Mouse (Mus musculus): ENCODE measurements around the gene Hs3st5.

Gene Hs3st5

DNA sequence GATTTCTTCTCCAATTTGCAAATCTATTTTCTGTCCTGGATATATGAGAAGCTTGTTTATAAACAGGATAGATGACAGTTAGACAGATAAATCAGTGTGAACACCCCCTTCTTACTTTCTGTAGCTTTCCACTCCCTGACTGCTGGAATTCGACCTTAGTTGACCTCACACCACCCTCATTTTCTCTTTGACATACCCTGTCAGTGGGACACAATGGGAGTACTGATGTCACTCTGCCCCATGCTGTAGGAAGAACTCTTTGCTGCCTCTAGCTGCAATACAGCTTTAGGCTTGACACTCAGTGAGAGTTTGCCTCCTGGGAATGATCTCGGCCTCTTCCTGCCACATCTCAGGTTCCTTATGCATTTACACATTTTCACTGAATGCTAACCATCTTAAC lies 297.1 kb downstream of the Hs3st5 start:
- no peak for DNase-seq (ENCODE audit: low spot score)

DNA sequence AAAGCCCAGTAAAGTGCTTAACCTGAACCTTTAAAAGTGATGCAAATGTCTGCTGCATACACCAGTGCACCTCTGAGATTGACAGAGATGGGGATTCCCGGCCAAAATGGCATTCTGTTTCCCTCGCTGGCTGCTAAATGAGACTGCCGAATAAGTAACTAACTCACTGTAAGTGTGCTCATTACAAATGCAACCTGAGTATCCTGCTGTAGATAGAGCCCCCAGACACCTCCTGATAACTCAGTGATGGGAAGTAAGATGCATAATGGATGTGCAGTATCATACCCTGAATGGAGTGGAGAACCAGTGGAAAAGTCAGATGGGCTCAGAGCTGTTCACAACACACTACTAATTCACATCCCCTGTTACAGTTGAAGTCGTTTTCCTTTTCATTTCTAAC lies 298.7 kb downstream of the Hs3st5 start:
- DNase-seq (ENCODE audit: low spot score) = no peak

DNA sequence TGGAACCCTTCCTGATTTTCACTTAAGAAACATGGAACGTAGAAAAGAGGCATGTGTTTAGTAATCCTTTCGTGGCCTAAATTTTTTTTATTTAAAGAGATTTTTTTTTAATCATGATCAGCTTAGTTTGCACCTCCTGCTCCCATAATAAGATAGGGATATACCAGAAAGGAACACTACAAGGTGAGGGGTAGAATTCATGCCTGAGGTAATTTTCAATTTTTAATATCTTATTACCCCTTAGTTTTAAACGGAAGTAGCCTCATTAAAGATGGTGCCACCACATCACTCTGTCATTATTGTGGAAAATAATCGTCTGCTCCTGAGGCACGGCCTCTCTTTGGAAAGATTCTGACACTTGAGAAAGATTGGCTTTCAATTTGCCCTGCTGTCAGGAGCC lies 299.2 kb downstream of the Hs3st5 start:
- DNase-seq (ENCODE audit: low spot score) = no peak

DNA sequence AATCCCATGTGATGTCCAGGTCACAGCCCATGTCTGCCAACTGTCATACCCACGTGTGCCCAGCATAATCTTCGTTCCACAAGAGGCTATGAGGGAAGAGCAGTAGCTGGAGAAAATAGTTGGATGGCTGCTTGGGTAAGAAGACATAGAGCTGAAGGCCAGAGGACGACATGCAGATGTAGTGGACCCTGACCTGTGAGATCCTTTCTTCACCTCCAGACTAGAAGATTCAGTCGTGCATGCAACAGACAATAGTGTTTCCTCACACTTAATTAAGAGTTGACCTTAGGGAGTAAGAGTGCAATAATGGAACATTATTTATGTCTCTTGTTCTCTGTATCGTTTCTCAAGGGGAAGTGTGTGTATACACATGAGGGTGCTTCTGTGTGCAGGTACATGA lies 300.4 kb downstream of the Hs3st5 start:
- DNase-seq (ENCODE audit: low spot score) = no peak

DNA sequence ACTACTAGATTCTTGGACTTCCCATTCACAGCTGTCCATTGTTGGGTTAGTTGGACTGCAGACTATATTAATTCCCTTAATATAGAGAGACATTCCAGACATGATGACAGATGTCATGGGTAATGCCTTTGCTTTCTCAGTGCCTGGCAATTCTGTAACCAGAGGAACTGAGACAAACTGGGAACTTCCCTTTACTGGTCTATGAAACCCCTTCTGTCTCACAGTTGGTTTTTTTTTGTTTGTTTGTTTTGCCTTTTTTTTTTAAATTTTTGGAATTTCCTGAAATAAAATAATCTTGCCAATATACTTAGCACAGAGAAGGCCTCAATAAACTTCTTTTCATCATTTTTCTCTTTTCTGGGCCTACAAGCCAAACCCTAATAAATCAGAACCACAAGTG lies 312.3 kb downstream of the Hs3st5 start:
- DNase-seq (ENCODE audit: low spot score) = no peak

DNA sequence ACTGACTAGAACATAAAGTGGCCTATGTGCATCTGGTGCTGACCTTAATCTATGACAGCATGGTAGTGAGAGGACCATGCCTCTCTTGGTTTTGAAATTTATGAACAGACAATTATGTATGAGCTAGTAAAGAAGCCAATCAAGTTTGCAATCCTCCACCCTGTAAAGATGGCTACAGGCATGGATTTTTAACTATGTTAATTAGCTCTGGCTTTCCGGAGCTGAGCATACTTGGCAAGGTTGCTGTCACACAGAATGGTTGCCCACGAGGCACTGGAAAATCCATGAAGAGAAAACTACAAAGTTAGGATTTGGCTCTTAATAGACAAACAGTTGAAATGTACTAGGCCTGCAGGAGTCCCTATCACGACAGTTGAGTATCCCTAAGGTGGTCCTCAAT lies 322.5 kb downstream of the Hs3st5 start:
- no peak for DNase-seq (ENCODE audit: low spot score)

DNA sequence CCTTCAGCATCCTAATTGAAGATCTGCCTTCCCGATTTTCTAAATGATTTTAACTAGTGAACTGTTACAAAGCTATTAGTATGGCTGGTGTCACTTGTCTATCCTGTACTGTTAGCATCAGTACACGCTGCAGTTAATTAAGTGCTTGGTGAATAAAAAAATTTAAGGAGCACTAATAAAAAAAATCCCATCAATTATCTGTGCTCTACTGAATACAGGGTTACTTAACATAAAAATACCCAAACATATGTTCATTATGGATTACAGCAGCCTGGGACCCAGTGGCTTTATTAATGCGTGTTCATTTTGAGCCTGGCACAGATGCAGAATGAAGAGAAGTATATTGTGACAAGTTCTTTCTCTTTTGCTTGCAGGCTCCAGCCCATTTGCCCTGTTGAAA lies 325.6 kb downstream of the Hs3st5 start:
- no peak for DNase-seq (ENCODE audit: low spot score)

DNA sequence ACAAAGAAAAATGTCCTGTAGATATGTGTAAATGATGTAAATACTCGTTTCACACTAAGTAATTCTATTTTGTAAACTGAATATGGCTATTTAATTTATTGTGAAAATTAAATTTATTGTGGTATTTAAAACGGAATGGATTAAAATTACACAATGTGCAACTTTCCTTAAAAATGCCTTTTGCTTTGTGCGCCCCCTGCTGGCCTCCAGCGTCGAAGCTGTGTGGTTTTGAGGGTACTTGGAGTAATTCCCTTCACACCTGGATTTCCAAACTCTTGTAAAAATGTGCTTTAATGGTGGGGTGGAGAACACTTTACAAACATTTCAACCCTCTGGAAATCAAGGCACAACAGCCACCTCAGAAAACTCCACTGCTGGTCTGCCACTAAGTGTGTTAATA lies 327.6 kb downstream of the Hs3st5 start:
- peak; percentile 30 for DNase-seq (ENCODE audit: low spot score)

DNA sequence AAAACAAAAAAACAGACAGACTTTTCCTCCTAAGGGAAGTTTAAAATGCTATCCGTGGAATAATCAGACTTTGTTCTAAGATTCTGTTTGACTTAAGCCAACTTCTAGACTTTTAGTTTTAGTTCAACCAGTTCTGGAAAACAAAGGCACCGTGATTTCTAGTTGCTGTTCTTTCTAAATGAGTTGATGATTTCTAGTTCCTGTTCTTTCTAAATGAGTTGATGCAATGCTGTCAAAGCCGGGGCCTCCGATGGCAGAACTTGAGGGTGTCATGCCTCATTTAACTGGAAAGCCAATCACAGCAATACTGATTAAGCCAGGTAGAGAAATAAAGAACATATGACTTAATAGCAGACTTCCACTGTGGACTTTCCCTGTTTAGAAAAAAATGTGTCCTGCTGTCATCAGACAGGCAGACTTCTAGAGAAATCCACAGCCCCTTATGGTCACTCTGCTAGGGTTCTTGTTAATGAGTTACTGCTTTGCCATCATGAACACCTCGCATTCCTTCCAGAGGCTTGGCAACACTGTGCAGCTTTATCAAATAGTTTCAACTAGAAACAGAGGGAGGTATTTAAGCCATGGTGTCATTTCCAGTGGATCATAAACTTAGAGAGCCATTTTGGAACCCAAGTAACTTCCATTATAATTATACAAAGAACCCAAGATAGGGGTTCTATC lies 329.4 kb downstream of the Hs3st5 start:
- DNase-seq (ENCODE audit: low spot score) = no peak

DNA sequence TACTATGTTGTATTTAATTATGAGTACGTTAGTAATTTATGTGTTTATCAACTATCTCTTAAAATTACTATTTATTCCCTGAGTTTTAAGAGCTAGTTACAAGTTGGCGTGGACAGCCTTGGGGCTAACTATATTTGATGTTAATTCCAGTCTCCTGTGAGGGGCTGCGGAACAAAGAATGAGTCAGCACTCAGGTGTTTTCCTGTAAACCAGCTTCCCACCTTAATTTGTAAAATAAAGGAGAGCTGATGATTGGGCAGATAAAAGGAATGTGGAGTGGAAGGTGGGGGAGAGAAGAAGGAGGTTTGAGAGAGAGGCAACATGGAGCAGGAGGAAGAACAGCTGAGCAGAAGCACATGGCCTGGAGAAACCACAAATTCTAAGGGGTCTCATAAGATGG lies 343.6 kb downstream of the Hs3st5 start:
- no peak for DNase-seq (ENCODE audit: low spot score)

DNA sequence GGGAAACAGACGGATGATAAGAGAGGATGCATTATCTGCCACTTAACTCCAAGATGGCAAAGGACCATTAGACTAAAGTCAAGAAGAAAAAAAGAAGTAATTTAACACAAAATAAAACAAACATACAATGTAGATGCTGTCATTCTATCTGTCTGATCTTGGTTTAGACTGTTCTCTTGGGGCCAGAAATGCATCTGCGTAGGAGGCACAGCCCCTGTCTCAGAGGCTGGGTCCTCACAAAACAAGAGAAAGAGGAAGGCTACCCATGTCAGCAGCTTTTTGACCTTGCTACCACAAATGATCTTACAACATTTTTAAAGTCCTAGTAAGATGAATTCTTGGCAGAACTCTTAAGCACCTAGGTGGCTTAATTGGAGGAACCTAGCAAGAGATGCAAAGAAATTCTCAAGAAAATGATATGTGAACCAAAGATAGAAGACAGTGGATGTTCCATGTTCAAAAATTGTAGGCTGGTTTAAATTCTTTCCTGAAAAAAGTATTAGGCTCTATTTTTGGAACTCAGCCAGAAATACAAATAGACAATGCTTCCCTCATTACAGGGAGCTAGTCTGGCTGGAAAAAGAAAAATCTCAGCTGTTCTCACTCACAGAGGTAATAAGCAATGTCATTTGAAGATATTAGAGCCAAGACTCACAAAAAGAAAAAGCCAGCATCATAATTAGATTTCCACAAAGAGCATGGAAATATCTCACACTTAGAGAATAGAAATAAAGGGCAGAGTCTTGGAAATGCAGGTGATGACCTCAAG lies 355.7 kb downstream of the Hs3st5 start:
- DNase-seq (ENCODE audit: low spot score) = no peak

Measured in layer of hippocampus, adult 11-12 months (tissue).